Mouse (Mus musculus): ENCODE data around the gene Cd300lf.
A peak's percentile ranks its signal among the peaks of the same experiment; 100 is the strongest.

The Cd300lf gene

DNA sequence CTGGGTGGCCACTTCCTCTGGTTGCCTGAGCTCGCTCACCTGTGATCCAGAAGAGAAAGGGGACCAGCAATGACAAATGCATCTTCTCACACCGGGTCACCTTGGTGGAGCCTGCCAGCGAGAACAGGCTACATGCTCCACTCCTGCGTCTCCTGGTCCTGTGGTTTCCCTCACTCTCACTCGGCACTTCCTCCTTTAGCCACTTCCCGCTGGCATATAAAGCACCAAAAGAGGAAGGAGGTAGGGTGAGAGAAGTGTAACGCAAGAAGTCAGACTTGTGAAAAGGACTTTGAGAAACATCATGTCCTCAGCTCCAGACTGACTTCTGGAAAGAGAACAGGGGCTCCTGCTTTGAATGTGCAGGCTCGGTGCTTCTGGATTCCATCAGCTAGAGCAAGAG, at the start of gene Cd300lf:
TSS of gene Cd300lf (minus strand) at position 193 of the 400 bp plus-strand sequence.
- DNase-seq, result no peak

DNA sequence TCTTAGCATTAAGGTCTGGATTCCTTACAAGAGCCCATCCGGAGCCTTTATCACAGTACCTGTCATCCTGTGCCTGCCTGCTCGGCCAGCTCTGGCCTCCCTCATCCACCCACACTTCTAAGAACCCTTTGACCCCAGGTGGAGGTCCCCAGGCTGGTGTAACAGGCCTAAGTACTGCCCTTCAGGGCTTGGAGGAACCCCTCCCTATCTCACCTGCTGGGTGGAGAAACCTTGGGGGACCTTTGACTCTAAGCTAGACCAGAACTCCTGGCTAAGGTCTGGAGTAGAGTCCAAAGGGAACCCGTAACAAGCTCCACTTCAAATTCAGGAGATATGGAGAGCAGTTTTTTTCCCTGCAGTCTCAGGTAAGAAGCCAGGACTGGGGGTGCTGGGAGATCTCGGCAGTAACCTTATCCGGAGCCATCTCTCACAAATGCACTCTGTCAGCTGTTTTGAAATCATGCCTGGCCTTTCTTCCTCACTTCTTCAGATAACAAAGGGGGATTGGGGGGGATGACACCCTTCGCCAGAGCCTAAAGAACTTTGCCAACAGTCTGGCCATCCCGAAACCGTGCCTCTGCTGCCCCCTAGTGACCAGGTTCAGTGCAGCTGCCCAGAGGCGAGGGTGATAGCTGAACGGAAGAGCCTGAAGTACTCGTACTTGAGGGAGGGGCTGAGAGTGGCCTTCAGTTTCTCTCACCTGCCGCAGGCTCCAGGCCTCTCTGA, 48.3 kb upstream of the Cd300lf start:
- DNase-seq, result peak; percentile 85 to 89

DNA sequence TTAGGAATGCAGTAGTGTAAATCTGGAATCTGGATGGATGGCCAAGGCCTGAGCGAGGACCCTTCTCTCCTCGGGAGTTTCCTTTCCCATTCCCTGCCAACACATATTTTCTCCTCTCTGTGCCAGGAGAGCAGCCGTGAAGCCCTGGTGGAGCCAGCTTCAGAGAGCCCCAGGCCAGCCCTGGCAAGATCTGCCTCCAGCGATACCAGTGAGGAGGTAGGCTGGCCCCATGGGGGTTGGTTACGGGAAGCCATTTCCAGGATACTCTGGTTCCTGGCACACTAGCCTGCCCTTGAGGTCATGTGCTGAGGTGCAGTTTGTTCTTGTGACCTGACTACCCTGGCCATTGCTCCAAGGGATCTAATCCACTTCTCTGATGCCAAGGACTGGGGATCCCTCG, 46.1 kb upstream of the Cd300lf start:
- DNase-seq, result peak; percentile 70 to 89

DNA sequence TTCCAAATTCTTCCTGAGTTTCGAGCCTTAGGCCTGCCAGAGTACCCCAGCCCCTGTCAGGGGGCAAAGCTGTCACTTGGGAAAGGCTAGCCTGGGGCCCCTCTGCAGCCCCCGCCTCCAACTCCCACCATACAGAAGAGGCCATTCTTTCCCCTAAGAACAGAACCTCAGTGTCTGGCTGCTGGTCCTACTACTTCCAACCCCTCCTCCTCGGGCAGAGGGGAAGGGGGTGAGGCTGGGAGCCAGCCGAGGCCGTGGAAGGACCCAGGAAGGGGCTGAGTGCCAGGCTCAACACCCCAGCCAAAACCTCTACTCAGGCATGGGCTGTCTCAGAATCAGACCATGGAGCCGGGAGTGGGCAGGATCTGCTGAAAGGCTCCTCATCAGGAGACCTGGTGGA, 45.4 kb upstream of the Cd300lf start:
- no peak for DNase-seq

DNA sequence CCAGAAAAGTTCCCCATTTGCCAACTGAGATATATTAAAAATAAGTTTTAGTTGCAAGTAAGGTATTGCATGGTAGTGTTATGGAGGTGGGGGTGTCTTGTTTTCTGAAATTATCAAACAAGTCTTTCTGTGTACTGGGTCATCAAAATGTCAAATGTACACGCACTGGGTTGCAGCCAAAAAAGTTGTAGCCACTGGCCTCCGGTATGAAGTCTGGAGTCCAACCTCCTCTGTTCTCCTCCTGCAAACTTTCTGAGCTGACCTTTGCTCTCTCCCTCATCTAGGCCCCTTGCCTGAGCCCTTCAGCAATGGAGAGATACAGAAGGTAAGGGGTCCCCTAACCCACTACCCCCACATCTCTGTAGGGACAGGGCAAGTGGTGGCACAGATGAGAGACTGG, 45.0 kb upstream of the Cd300lf start:
- peak; percentile 76 to 84 for DNase-seq

DNA sequence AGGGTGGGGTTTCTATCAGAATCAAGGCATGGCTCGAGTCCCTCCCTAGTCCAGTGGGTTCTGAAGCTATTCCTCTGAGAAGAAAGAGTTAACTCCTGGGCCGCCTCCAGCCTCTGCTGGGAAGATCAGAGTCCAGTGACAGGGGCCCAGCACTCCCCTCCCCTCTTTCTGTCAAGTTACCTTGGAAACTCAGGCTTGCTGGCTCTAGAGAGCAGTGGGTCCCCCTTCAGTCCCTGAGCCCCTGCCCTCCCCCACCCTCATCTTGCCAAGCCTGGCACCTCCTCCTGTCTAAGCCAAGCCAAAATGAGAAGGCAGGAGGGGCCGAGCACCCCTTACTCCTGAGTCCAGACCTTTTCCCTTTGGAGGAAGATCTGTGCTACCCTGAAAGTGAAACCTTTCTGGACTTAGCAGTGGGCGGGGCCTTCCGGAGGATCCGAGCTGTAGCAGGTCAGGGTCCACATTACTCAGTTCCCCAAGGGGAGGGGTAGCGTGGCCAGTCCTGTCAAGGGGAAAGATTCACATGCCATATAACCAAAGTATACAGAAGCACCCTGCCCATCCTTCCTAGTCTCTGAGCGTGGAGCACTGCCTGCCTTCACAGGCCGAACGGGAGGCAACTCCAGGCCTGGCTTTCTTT, 43.9 kb upstream of the Cd300lf start:
- DNase-seq, result peak; percentile 87 to 93

DNA sequence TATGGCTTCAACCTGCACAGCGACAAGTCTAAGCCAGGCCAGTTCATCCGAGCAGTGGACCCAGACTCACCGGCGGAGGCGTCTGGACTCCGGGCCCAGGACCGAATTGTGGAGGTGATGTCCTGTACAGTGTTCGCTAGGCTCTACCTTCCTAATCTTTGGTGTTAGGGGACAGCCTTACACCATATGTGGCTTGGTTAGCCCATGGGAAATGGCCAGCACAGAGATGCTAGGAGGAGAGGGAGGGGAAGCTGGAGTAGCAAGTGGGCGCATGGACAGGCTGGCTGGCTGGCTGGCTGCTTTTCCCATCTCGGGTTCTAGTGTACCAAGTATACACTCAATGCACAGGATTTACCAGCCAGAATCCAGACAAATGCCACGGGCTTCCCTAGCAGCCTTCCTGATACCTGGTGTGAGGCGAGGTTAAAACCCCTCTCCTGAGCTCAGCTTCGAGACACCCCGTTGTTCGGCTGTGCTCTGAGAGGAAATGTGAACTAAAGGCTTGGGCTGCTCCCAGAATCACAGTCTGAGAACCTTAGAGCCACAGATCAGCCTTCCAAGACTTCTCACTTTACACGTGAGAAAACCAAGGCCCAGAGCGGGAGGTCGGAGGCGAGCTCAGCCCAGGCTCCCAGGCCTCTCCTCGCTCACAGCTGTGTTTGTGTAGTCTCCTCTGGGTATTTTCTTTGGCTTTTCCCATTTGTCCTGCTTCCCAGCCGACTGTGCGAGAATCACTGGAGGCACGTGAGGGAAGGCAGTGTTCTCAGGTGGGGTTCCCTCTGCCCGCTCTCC, 42.8 kb upstream of the Cd300lf start:
- no peak for DNase-seq

DNA sequence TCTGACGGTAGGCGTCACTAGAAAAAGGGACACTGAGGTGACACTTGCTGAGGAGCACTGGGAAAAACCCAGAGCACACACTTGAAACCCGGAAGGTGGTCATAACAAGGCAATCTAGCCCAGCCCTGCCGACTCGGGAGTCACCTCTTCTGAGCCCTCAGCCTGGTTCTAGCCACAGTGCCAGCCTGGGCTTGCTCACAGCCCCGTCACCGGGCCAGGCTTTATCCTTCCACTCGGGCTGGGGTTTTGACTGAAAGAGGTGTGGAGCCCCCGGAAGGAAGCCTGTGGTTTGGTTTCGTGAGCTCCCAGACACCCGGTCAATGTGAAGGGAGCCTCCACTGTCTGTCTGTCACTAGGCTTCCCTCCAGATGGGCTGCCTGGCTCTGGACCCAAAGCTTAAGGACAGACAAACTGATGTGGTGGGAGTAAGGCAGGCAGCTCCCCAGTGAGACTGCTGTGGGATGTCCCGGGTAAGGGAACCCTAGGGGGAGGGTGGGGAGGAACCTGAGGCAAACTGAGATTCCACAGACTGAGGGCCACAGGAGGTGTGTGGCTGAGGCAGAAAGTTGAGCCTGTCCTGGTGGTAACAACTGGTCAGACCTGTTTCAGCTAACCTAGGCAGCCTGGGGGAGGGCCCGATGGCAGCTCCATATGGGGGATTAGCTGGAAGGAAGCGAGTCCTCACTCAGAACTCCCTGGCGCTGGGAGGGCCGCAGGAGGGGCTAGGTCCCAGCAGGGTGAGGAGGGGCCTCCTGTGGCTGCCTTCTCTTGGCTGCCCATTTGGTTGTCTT, 40.0 kb upstream of the Cd300lf start:
- peak; percentile 42 to 73 for DNase-seq

DNA sequence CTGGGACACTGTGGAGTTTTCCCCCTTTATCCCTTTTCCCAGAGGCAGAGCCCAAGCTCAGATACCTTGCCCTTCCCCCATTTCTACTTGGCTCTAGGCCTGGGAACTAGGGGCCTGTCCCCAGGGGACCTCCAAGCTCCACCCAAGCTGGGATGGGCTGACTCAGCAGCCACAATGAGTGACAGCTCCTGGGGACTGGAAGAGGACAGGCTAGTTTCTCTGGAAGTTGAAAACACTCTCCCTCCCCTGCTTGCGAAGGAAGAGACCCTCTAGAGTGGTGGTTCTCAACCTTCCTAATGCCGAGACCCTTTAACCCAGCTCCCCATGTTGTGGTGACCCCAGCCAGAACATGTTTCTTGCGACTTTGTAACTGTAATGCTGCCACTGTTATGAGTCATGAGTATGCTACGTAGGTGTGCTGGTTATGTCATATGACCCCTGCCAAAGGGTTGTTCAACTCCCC, 39.1 kb upstream of the Cd300lf start:
- DNase-seq, result peak; percentile 79 to 89

DNA sequence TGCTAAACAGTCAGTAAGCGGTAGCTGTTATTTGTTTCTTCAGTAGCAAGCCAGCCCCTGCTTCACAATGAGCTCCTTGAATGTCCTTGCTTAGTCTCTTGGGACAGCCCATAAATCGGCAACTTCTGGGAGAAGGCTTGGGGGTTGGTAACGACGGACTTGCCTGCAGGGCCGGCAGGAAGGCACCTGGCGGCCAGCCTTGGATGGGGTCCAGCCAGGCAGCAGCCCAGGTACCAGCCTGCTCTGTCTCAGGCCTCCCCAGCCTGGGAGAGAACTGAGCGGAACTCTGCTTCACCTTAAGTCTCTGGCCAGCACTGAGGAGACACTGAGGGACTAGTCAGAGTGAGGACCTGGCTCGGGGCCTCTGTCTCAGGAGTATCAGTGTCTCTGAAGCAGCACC, 37.3 kb upstream of the Cd300lf start:
- DNase-seq, result peak; percentile 78 to 91

DNA sequence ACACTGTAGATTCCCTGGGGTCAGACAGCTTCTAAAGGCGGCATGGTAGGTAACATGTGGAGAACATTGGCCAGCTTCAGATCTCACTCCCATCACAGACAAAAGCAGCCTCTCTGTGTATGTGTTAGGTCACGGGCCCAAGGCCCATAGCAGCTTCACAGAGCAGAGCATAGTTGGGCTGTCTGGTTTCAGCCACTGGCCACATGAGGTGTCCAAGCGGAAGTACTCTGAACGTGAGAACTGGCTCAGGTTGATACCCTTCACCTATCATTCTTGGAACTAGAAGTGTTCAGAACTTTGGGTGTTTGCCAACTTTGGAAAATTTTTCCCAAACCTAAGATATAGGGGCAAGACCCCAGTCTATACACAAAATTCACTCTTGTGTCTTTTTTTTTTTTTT, 35.6 kb upstream of the Cd300lf start:
- no peak for DNase-seq

DNA sequence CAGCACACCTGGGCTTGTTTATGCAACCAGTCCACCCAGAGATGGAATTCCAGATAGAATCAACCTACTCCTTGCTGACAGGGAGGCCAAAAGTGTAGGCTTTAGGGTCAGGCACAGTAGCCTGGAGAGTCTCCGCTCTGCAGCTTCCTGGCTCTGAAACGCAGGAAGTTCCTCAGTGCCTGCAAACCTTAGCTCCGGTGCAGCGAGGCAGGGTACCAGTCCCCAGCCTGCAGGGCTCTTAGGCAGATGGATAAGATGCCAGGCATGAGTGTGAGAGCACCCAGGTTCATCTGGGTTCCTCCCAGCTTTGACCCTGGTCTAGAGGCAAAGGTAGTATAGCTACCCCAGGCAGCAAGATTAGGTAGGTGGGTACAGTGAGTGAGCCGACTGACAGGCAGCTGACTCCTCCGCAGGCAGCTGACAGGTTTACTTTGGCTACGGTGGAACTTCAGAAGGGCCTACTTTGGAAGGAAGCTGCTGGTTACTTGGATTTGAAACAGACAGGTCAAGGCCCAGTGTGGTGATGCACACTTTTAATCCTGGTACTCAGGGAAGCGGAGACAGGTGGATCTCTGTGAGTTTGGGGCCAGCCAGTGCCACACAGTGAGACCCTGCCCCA, 33.9 kb upstream of the Cd300lf start:
- DNase-seq, result no peak

DNA sequence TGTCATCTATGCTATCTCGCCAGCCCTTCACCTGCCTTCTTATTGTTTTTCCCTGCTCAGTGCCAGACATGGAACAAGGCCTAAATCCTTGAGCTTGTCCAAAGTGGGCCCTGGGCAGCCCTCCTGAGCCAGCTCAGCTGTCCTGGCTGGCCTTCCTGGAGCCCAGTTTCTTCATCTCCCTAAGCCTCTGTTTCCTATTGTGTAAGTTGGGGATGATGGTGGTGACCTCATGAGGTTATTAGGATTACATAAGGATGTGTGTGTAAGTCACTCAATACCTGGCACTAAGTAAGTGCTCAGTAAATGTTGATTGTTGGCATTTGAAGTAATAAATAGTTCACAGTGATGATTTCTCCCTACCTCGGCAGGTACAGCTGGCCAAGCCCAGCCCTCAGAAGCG, 33.0 kb upstream of the Cd300lf start:
- no peak for DNase-seq

DNA sequence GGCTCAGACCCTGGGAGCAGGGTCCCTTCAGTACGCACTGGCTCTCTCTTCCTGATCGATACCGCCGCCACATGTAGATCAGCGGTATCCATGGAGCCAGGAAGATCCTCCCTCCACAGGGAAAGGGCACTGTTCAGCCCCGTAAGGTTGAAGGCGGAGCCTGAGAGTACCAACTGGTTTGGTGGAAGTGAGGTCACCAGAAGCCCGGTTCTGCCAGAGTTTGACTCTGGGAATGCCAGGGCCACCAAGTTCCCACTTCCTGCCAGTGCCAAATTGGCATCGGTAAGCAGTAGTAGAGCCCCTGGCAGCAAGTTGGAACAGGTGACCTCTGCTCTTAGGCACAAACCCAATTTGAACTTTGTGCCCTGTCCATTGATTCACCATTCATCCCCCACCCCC, 31.2 kb upstream of the Cd300lf start:
- peak; percentile 78 to 93 for DNase-seq

DNA sequence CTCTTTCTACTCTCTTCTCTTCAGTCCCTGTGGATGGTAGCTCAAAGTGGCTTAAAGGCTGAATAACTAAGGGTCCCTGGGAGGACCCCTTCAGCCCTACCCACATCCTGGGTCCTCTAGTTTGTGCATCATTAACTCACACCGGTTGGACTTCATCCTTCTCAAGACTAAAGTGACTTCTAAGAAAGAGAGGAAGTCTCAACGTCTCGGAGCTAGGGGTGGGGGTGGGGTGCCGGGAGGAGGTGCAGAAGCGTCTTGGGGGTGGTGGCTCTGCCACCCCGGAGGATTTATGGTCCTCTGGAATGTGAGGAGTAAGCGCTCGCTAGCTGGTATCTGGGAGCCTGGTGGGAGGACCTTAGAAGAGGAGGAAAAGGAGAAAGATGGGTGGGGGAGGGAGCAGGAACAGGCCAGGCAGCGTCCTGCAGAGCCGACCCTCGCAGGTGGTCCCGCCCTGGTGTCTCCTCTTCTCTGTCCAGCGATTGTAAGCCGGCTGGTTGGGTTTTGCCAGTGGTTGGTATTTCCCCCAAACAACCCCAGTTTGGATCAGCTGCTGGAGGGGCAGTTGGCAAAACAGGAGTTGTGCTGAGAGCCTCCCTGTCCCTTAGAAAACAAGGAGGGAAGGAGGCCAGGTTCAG, 30.7 kb upstream of the Cd300lf start:
- peak; percentile 56 to 88 for DNase-seq

DNA sequence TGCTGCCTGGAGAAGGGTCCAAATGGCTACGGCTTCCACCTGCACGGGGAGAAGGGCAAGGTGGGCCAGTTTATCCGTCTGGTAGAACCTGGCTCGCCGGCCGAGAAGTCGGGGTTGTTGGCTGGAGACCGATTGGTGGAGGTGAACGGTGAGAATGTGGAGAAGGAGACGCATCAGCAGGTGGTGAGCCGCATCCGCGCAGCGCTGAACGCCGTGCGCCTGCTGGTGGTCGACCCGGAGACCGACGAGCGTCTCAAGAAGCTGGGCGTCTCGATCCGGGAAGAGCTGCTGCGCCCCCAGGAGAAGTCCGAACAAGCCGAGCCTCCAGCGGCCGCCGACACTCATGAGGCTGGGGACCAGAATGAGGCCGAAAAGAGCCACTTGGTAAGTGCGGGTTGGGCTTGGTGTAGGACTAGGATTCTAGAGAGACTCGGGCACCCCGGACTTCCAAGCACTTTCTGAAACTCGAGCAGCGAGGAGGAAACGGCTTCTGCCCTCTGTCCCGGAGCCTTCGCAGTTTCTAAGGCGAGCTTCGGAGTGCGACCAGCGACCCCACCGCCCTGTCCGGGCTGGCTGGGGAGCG, 29.9 kb upstream of the Cd300lf start:
- DNase-seq, result peak; percentile 38 to 60

DNA sequence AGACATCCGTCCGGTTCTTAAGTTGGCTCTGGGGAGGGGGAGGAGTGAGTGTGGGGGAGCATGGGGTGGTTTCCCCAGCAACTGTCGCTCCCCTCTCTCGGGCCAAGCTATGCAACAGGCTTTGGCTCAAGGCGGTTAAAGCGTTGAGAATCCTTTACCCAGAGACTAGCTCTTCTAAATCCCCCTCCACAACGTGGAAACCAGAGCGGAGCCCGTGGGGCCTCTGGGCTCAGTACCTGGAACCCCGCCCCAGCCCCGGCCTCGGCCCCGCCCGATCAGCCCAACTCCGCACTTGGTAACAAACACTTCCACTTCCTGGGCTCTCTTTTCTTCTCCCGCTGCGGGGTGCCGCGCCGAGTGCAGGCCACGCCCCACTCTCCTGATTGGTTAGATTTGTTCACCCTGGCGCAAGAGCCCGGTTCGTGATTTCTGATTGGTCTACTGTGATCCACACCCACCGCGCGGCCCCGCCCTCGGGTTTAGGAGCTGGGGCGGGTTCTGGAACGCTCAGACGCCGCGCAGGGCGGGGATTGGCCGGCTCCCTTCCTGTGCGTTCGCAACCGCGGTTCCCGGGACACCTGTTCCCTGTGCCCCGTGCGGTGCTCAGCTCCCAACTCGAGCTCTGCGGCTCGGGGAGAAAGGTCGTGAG, 29.2 kb upstream of the Cd300lf start, which contains the start of gene Slc9a3r1:
TSS of gene Slc9a3r1 (plus strand) at position 510 of the 649 bp plus-strand sequence.
- DNase-seq, result peak; percentile 99

DNA sequence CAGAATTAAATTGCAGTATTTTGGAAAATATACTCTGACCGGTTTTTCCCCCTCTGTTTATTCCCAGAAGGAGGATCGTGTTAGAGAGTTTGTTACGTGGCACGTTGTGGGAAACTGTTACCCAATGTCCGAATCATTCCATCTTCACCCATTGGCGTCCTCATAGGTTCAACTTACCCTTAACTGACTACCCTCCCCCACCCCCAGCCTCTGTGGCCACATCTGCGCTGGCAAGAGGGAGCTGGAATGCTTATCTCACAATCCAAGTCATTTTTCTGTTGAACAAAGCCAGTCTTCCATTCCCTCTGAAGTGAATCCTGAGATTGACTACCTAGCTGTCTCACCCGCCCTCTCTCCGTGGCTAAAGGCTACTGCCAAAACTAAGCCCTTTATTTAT, 28.4 kb upstream of the Cd300lf start:
- no peak for DNase-seq

DNA sequence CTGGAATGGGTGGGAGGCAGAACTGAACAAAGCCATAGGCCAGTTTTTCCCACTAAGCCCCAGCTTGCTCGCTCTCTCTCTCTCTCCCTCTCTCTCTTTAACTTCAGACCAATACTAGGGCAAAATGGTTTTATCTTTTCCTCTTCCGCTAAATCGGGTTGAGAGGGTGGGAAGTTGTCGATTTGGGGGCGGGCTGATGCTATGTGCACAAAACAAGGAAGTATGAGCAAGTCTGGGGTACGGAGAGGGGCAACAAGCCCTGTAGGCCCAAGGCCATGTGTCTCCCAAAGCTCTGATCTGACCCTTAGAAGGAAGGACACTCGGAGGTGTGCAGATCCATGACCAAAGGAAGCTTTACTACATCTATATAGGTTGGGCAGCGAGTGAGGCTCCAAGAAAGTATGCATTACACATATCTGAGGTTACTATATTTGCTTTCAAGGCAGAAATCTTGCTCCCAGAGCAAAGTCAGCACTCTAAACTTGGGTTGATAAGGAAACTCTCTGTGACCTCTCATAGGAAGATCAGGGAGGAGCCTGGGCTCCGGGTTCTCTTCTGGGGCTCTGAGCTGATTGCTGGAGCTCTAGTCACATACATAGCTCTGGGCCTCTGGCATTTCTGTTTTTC, 27.9 kb upstream of the Cd300lf start:
- DNase-seq, result no peak

DNA sequence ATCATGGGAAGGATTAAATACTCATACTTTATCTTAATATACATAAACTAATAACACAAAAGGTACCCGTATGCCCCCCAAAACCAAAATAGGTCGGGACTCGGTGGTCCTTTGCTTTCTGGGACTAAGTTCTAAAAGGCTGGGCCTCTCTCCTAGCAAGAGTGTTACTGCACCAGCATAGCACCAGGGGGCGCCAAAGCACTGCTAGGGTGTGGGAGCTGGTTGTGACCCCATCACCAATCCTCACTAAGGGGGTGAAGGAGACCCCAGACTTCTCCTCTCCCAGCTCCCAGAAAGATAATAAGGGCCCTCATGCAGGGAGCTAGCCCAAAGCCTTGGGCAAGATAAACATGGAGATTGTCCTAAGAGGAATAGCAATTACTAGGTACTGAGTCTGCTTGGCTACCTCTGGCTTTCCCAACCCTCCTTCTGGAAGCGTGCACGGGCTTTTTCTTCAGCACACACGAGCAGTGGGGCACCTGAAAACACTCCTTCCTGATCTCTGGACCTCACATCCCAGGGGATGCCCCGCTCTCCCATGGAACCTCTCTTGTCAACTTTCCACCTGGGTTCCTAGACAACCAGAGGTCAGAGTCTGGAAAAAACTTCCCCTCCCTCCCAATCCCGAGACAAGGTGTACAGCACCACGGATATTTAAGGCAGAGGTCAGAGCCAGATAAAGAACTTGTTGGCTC, 27.2 kb upstream of the Cd300lf start:
- DNase-seq, result peak; percentile 82 to 84

Measured in kidney, postnatal 25 days (tissue).